Comparison of ENCODE assay signal across 8 mouse cellular contexts in the genomic region with DNA sequence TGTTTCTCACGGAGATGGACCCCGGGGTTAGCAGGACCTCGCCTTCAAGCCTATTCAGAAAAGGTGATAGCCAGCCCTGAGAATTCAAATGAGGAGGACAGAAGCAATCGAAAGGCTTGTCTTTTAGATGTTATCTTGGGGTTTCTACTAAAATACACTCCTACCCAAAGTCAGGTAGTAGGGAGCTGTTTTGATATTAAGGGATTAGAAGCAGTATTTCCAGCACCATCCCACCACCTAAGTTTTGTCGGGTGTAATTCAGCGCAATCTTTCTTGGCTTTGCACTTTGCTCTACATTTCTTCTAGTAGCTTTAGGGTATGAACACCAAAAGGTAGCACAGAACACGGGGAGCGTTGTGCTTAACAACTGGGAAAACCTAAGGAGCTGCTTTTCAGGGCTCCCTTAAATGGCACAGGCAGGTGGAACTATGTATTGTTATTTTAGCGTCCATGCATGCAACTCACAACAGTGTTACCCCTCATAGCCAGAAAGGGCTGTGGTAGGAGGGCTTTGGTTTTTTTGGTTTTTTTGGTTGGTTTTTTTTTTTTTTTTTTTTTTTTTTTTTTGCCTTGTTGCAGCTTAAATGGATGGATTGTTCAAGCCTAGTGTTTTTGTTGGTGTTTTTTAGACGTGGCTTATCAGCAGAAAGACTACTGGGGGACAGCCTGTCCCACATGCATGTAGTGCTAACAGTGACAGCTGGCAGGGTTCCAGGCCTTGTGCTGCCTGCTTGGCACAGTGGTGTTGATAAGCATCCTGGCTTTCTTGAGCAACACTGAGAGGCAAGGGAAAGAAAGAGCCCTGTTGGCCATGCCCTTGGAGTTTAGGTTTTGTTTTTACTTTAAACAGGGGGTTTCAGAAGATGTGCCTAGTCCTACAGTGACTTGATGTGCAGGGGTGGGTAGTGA. TPM values are rescaled to one million over a fixed set of nuclear protein-coding genes. Genes with fewer than 3 reads are reported as not detected.
DNase-seq lines count a peak whose midpoint lies in the region; ATAC-seq and TF ChIP-seq lines count a peak whose summit lies in the region.

No protein-coding gene starts in this region.

- H3K36me3 ChIP-seq in erythroblast, embryonic 14.5 days (ENCODE audit: control insufficient read depth), result peaks cover 23% of the 10 kb centered on the region
- H3K36me3 ChIP-seq in intestine, postnatal 0 days (ENCODE audit: control insufficient read depth, insufficient read depth), result peaks cover 19% of the 10 kb centered on the region
- peaks cover 3% of the 10 kb centered on the region; the same call in 1 of the 2 replicates for H3K36me3 ChIP-seq in lung, postnatal 0 days (ENCODE audit: insufficient read depth, low read length)

- no peaks in the 10 kb centered on the region for H3K27me3 ChIP-seq in erythroblast, embryonic 14.5 days (ENCODE audit: control insufficient read depth)
- no peaks in the 10 kb centered on the region for H3K27me3 ChIP-seq in intestine, postnatal 0 days (replicated peaks; ENCODE audit: control insufficient read depth, insufficient read depth, low read length)
- no peaks in the 10 kb centered on the region for H3K27me3 ChIP-seq in lung, postnatal 0 days (replicated peaks; ENCODE audit: insufficient read depth, low read length)

- H3K4me2 ChIP-seq in intestine, postnatal 0 days (replicated peaks; ENCODE audit: low read depth), result peak overlapping the region; percentile 72
- peak overlapping the region; percentile 94 for H3K4me2 ChIP-seq in lung, postnatal 0 days (replicated peaks; ENCODE audit: low read depth, low read length)

- no peaks in the 10 kb centered on the region for H3K9me3 ChIP-seq in erythroblast, embryonic 14.5 days (ENCODE audit: control insufficient read depth, low read length)
- H3K9me3 ChIP-seq in intestine, postnatal 0 days (ENCODE audit: control insufficient read depth), result no peaks in the 10 kb centered on the region
- H3K9me3 ChIP-seq in lung, postnatal 0 days (ENCODE audit: low read length), result no peaks in the 10 kb centered on the region

- no peak for ATAC-seq in intestine, postnatal 0 days
- ATAC-seq in lung, postnatal 0 days, result no peak

- H3K4me3 ChIP-seq in layer of hippocampus, adult 2 months, result peak overlapping the region; percentile 75
- H3K4me3 ChIP-seq in erythroblast, embryonic 14.5 days (replicated peaks), result peak overlapping the region; percentile 69
- H3K4me3 ChIP-seq in intestine, postnatal 0 days (ENCODE audit: low read depth, low read length), result peak overlapping the region; percentile 52
- peak overlapping the region; percentile 66 for H3K4me3 ChIP-seq in lung, postnatal 0 days (ENCODE audit: low read depth, low read length)

- DNase-seq in layer of hippocampus, adult 2 months (ENCODE audit: low spot score in 2 of 2), result no peak
- no peak for DNase-seq in layer of hippocampus, postnatal 36 days
- DNase-seq in adrenal gland, adult 2 months, result peak; percentile 50
- DNase-seq in lung, postnatal 0 days (ENCODE audit: low spot score), result peak; percentile 59
- DNase-seq in spleen, postnatal 14 days (ENCODE audit: low spot score in 2 of 2), result peak; percentile 47 to 53
- DNase-seq in thymus, postnatal 0 days (ENCODE audit: low spot score), result no peak

- peak overlapping the region; percentile 97 for H3K27ac ChIP-seq in layer of hippocampus, adult 2 months
- H3K27ac ChIP-seq in intestine, postnatal 0 days (ENCODE audit: low read depth, low read length), result peak overlapping the region; percentile 88
- H3K27ac ChIP-seq in lung, postnatal 0 days (ENCODE audit: low read length), result peak overlapping the region; percentile 84

- peak overlapping the region; percentile 47 for H3K9ac ChIP-seq in intestine, postnatal 0 days (ENCODE audit: low read depth, low read length)
- H3K9ac ChIP-seq in lung, postnatal 0 days (replicated peaks; ENCODE audit: low read depth), result peak overlapping the region; percentile 44

- peaks cover 33% of the 10 kb centered on the region for H3K4me1 ChIP-seq in erythroblast, embryonic 14.5 days (ENCODE audit: control insufficient read depth)
- H3K4me1 ChIP-seq in intestine, postnatal 0 days (replicated peaks; ENCODE audit: control insufficient read depth, insufficient read depth, low read length), result peaks cover 3% of the 10 kb centered on the region
- peaks cover 11% of the 10 kb centered on the region for H3K4me1 ChIP-seq in lung, postnatal 0 days (ENCODE audit: insufficient read depth, low read depth, low read length)

- TF ChIP-seq CTCF in layer of hippocampus, adult 2 months (conservative IDR thresholded peaks at IDR 0.05), result no peak
- TF ChIP-seq CTCF in intestine, postnatal 0 days (IDR thresholded peaks at IDR 0.05; ENCODE audit: low read depth), result no peak
- no peak for TF ChIP-seq CTCF in lung, postnatal 0 days (IDR thresholded peaks at IDR 0.05)

- 12% methylated on average over 10 of the region's 10 CpGs for WGBS in intestine, postnatal 0 days
- 16% methylated on average over 10 of the region's 10 CpGs for WGBS in lung, postnatal 0 days

- no peak for TF ChIP-seq EP300 in lung, postnatal 0 days (IDR thresholded peaks at IDR 0.05)

RNA-seq across cellular contexts. Expression of a gene that starts 1.1 kb away (rescaled TPM):
- 10 to 100 TPM; 46.4 to 47.1 TPM for total RNA-seq in layer of hippocampus, adult 2 months (2021)
- total RNA-seq in layer of hippocampus, postnatal 36 days (2021), result 10 to 100 TPM; 42.2 to 45.8 TPM
- total RNA-seq in adrenal gland, adult 2 months (2021), result 10 to 100 TPM; 16.1 to 18.3 TPM
- polyA plus RNA-seq in adrenal gland, adult 2 months (2012; rRNA removed), result 45.9 and 50.7 TPM in 2 replicates
- 0.75 and 0.88 TPM in 2 replicates for polyA plus RNA-seq in erythroblast, embryonic 14.5 days (2012)
- 31.6 and 34.4 TPM in 2 replicates for polyA plus RNA-seq in intestine, postnatal 0 days (2015; fragmentation: Nextera tagmentation; extraction: Ambion mirVana)
- 16.3 and 16.6 TPM in 2 replicates for polyA plus RNA-seq in lung, postnatal 0 days (2015; fragmentation: Nextera tagmentation; extraction: Ambion mirVana)
- polyA plus RNA-seq in thymus, postnatal 0 days (2015; fragmentation: Nextera tagmentation; extraction: Ambion mirVana), result 17.9 and 18.7 TPM in 2 replicates

RNA-seq across cellular contexts. Expression of a gene that starts 15.4 kb away (rescaled TPM):
- under 1 TPM; 0.12 to 0.33 TPM for total RNA-seq in layer of hippocampus, adult 2 months (2021)
- under 1 TPM; 0.25 to 0.51 TPM for total RNA-seq in layer of hippocampus, postnatal 36 days (2021)
- total RNA-seq in adrenal gland, adult 2 months (2021), result 1 to 10 TPM in 1 of 2 experiments, under 1 TPM in 1; 0.76 to 2.2 TPM
- polyA plus RNA-seq in adrenal gland, adult 2 months (2012; rRNA removed), result 1.2 and 2.1 TPM in 2 replicates
- polyA plus RNA-seq in erythroblast, embryonic 14.5 days (2012), result 0.01 TPM in 2 replicates
- 4.7 and 4.8 TPM in 2 replicates for polyA plus RNA-seq in intestine, postnatal 0 days (2015; fragmentation: Nextera tagmentation; extraction: Ambion mirVana)
- polyA plus RNA-seq in lung, postnatal 0 days (2015; fragmentation: Nextera tagmentation; extraction: Ambion mirVana), result 1.2 and 1.7 TPM in 2 replicates
- polyA plus RNA-seq in thymus, postnatal 0 days (2015; fragmentation: Nextera tagmentation; extraction: Ambion mirVana), result 0.75 and 1.1 TPM in 2 replicates

RNA-seq across cellular contexts. Expression of a gene that starts 24.7 kb away (rescaled TPM):
- total RNA-seq in layer of hippocampus, adult 2 months (2021), result 10 to 100 TPM; 36.1 to 40.2 TPM
- total RNA-seq in layer of hippocampus, postnatal 36 days (2021), result 10 to 100 TPM; 37.2 to 44.5 TPM
- total RNA-seq in adrenal gland, adult 2 months (2021), result 10 to 100 TPM; 71.2 to 90.8 TPM
- polyA plus RNA-seq in adrenal gland, adult 2 months (2012; rRNA removed), result 524 and 593 TPM in 2 replicates
- 6.5 and 7.7 TPM in 2 replicates for polyA plus RNA-seq in erythroblast, embryonic 14.5 days (2012)
- 75.0 and 87.9 TPM in 2 replicates for polyA plus RNA-seq in intestine, postnatal 0 days (2015; fragmentation: Nextera tagmentation; extraction: Ambion mirVana)
- polyA plus RNA-seq in lung, postnatal 0 days (2015; fragmentation: Nextera tagmentation; extraction: Ambion mirVana), result 58.7 and 60.7 TPM in 2 replicates
- polyA plus RNA-seq in thymus, postnatal 0 days (2015; fragmentation: Nextera tagmentation; extraction: Ambion mirVana), result 53.9 and 56.2 TPM in 2 replicates

RNA-seq across cellular contexts. Expression of a gene that starts 28.5 kb away (rescaled TPM):
- 10 to 100 TPM; 14.6 to 15.7 TPM for total RNA-seq in layer of hippocampus, adult 2 months (2021)
- 10 to 100 TPM; 11.4 to 12.3 TPM for total RNA-seq in layer of hippocampus, postnatal 36 days (2021)
- total RNA-seq in adrenal gland, adult 2 months (2021), result 10 to 100 TPM; 12.5 to 17.2 TPM
- 97.2 and 107 TPM in 2 replicates for polyA plus RNA-seq in adrenal gland, adult 2 months (2012; rRNA removed)
- 0.57 and 0.70 TPM in 2 replicates for polyA plus RNA-seq in erythroblast, embryonic 14.5 days (2012)
- 18.8 and 19.2 TPM in 2 replicates for polyA plus RNA-seq in intestine, postnatal 0 days (2015; fragmentation: Nextera tagmentation; extraction: Ambion mirVana)
- polyA plus RNA-seq in lung, postnatal 0 days (2015; fragmentation: Nextera tagmentation; extraction: Ambion mirVana), result 16.3 and 18.3 TPM in 2 replicates
- 38.1 and 39.6 TPM in 2 replicates for polyA plus RNA-seq in thymus, postnatal 0 days (2015; fragmentation: Nextera tagmentation; extraction: Ambion mirVana)

RNA-seq across cellular contexts. Expression of a gene that starts 32.6 kb away (rescaled TPM):
- under 1 TPM; 0.17 to 0.26 TPM for total RNA-seq in layer of hippocampus, adult 2 months (2021)
- under 1 TPM in 1 of 2 experiments, not detected in 1; 0.15 TPM for total RNA-seq in layer of hippocampus, postnatal 36 days (2021)
- 1 to 10 TPM in 1 of 2 experiments, under 1 TPM in 1; 0.69 to 1.0 TPM for total RNA-seq in adrenal gland, adult 2 months (2021)
- polyA plus RNA-seq in adrenal gland, adult 2 months (2012; rRNA removed), result 0.18 and 0.26 TPM in 2 replicates
- polyA plus RNA-seq in erythroblast, embryonic 14.5 days (2012), result not detected in 2 replicates
- 0.12 TPM in 1 of 2 replicates, not detected in the other for polyA plus RNA-seq in intestine, postnatal 0 days (2015; fragmentation: Nextera tagmentation; extraction: Ambion mirVana)
- polyA plus RNA-seq in lung, postnatal 0 days (2015; fragmentation: Nextera tagmentation; extraction: Ambion mirVana), result 0.50 and 0.57 TPM in 2 replicates
- polyA plus RNA-seq in thymus, postnatal 0 days (2015; fragmentation: Nextera tagmentation; extraction: Ambion mirVana), result 1.9 and 2.1 TPM in 2 replicates

Comparison
In these comparisons a context has a peak if more than half of its experiments do, and no peak if none do; other contexts are left out.
1. DNase-seq: peak in adrenal gland, adult 2 months (single experiment), lung, postnatal 0 days (single experiment) and spleen, postnatal 14 days (2 of 2); none in layer of hippocampus, adult 2 months (0 of 2), layer of hippocampus, postnatal 36 days (0 of 2) and thymus, postnatal 0 days (single experiment).
2. Peak in every context shown above with its lines, with median percentiles within 50 percentile points of each other: H3K27ac ChIP-seq and H3K4me3 ChIP-seq.